Mouse (Mus musculus): ENCODE results near the gene Mapk13.

DNA sequence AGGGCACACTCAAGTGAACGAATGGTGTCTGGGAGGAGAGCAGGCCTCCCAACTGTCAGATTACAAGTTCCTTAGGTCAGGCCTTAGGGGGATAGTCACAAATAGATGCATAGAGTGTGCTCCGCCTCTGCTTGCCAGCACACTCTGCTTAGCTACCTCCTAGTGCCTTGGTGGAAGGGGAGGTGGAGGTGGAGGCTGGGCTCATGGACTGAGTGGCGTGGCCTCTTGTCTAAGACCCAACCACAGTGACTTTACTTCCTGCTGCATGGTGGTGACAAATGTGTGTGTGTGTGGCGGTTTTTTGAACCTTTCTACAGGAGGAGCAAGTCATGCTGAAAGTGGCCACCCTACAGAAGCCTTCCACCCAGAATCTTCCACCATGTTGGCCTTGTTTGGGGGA is 32.6 kb upstream of the Mapk13 start:
- no peak for TF ChIP-seq CTCF (IDR thresholded peaks at IDR 0.05; ENCODE audit: low read depth)
- TF ChIP-seq EP300 (optimal IDR thresholded peaks at IDR 0.05), result no peak
